Mouse (Mus musculus): ENCODE measurements around the gene Map3k11. TPM values are rescaled to one million over a fixed set of nuclear protein-coding genes. Genes with fewer than 3 reads are reported as not detected.

Gene Map3k11
- total and polyA plus RNA-seq, 3 experiments = 22.5 to 38.3 TPM; not detected in 1

DNA sequence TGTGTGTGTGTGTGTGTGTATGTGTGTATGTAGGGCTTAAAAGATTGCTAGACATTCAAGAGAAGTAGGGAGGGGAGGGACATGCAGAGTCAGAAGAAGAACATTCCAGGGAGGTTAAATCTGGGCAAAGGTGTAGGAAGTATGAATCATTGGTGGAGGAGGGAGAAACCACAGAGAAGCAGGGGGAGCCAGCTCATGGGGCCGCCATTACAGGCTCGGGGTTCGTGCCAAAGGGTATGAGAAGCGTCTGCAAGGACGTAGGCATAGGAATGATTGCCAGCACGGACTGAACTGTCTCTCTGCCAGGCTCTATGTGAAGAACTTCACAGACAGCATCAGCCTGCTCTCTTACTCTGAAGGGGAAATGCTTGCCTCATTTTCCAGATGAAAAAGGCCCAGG is 60.9 kb downstream of the Map3k11 start:
- peaks cover 0 to 4% of the 10 kb centered on the region in 2 experiments; a peak in 2 of 4 replicates for H3K4me1 ChIP-seq (ENCODE audit: control insufficient read depth in 1 of 2, insufficient read depth in 2 of 2, low read length in 2 of 2)
- no peaks in the 10 kb centered on the region for H3K36me3 ChIP-seq (ENCODE audit: control insufficient read depth in 1 of 2, insufficient read depth in 2 of 2, low read length in 2 of 2)
- no peaks in the 10 kb centered on the region for H3K9me3 ChIP-seq (replicated peaks; ENCODE audit: insufficient read depth, low read length)
- no peak for DNase-seq (ENCODE audit: low read depth, low spot score)
- no peak overlapping the region for H3K27ac ChIP-seq (ENCODE audit: control insufficient read depth, low read depth, low read length)
- H3K9ac ChIP-seq (ENCODE audit: control insufficient read depth, low read depth, low read length, poor library complexity, severe bottlenecking) = no peak overlapping the region
- H3K79me2 ChIP-seq (ENCODE audit: control insufficient read depth, insufficient read depth, low read length, poor library complexity) = no peaks in the 10 kb centered on the region
- TF ChIP-seq CHD2 (IDR thresholded peaks at IDR 0.05; ENCODE audit: low read length) = no peak
- TF ChIP-seq CHD1 (IDR thresholded peaks at IDR 0.05; ENCODE audit: low read depth, low read length) = no peak
- no peak for TF ChIP-seq ZNF384 (IDR thresholded peaks at IDR 0.05; ENCODE audit: low read depth, low read length)
- TF ChIP-seq JUND (IDR thresholded peaks at IDR 0.05; ENCODE audit: low read depth, low read length) = no peak
- no peak for TF ChIP-seq ZMIZ1 (IDR thresholded peaks at IDR 0.05; ENCODE audit: low read depth, low read length)
- no peak for TF ChIP-seq BHLHE40 (IDR thresholded peaks at IDR 0.05; ENCODE audit: borderline replicate concordance, low read depth, low read length)
- no peaks in the 10 kb centered on the region for H3K27me3 ChIP-seq (ENCODE audit: control insufficient read depth in 1 of 2, insufficient read depth in 2 of 2, low read length in 2 of 2)
- H3K4me3 ChIP-seq (ENCODE audit: control insufficient read depth in 1 of 2, insufficient read depth in 1 of 2, low read depth in 2 of 2, low read length in 2 of 2) = no peak overlapping the region

GRCm38 (mm10) chr19:5750951-5751350 is 62.4 kb downstream of the Map3k11 start:
- no peak overlapping the region for H3K27ac ChIP-seq (ENCODE audit: control insufficient read depth, low read depth, low read length)
- H3K79me2 ChIP-seq (ENCODE audit: control insufficient read depth, insufficient read depth, low read length, poor library complexity) = no peaks in the 10 kb centered on the region
- peaks cover 0 to 4% of the 10 kb centered on the region in 2 experiments; a peak in 2 of 4 replicates for H3K4me1 ChIP-seq (ENCODE audit: control insufficient read depth in 1 of 2, insufficient read depth in 2 of 2, low read length in 2 of 2)
- no peak overlapping the region for H3K4me3 ChIP-seq (ENCODE audit: control insufficient read depth in 1 of 2, insufficient read depth in 1 of 2, low read depth in 2 of 2, low read length in 2 of 2)
- H3K9me3 ChIP-seq (replicated peaks; ENCODE audit: insufficient read depth, low read length) = no peaks in the 10 kb centered on the region
- DNase-seq (ENCODE audit: low read depth, low spot score) = no peak
- no peaks in the 10 kb centered on the region for H3K36me3 ChIP-seq (ENCODE audit: control insufficient read depth in 1 of 2, insufficient read depth in 2 of 2, low read length in 2 of 2)
- no peak overlapping the region for H3K9ac ChIP-seq (ENCODE audit: control insufficient read depth, low read depth, low read length, poor library complexity, severe bottlenecking)
- TF ChIP-seq MAX (IDR thresholded peaks at IDR 0.05; ENCODE audit: low read length) = no peak
- no peak for TF ChIP-seq USF2 (IDR thresholded peaks at IDR 0.05; ENCODE audit: borderline replicate concordance in 1 of 2, insufficient read depth in 1 of 2, low read depth in 1 of 2, low read length in 2 of 2)
- TF ChIP-seq MAFK (IDR thresholded peaks at IDR 0.05; ENCODE audit: borderline replicate concordance, low read depth, low read length) = no peak
- no peak for TF ChIP-seq CHD1 (IDR thresholded peaks at IDR 0.05; ENCODE audit: low read depth, low read length)
- no peaks in the 10 kb centered on the region for H3K27me3 ChIP-seq (ENCODE audit: control insufficient read depth in 1 of 2, insufficient read depth in 2 of 2, low read length in 2 of 2)

DNA sequence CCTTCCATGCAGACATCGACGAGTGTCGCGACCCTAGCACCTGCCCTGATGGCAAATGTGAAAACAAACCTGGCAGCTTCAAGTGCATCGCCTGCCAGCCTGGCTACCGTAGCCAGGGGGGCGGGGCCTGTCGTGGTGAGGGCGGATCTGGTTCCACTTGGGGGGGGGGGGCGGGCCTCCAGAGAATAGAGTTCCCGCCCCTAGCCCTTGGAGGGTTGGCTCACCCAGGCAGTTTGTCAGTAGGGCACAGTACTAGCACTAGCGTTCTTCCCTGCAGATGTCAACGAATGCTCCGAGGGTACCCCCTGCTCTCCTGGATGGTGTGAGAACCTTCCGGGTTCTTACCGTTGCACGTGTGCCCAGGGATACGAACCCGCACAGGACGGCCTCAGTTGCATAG is 63.2 kb downstream of the Map3k11 start:
- no peak for DNase-seq (ENCODE audit: low read depth, low spot score)
- Histone ChIP-seq H3K27me3 (ENCODE audit: control insufficient read depth in 1 of 2, insufficient read depth in 2 of 2, low read length in 2 of 2) (no peaks in the 10 kb centered on the region), H3K9ac (ENCODE audit: control insufficient read depth, low read depth, low read length, poor library complexity, severe bottlenecking) (no peak overlapping the region), H3K9me3 (replicated peaks; ENCODE audit: insufficient read depth, low read length) (no peaks in the 10 kb centered on the region), H3K4me3 (ENCODE audit: control insufficient read depth in 1 of 2, insufficient read depth in 1 of 2, low read depth in 2 of 2, low read length in 2 of 2) (no peak overlapping the region), H3K36me3 (ENCODE audit: control insufficient read depth in 1 of 2, insufficient read depth in 2 of 2, low read length in 2 of 2) (no peaks in the 10 kb centered on the region), H3K27ac (ENCODE audit: control insufficient read depth, low read depth, low read length) (no peak overlapping the region), H3K4me1 (ENCODE audit: control insufficient read depth in 1 of 2, insufficient read depth in 2 of 2, low read length in 2 of 2) (no peaks in the 10 kb centered on the region), H3K79me2 (ENCODE audit: control insufficient read depth, insufficient read depth, low read length, poor library complexity) (no peaks in the 10 kb centered on the region)
- TF ChIP-seq MAX (IDR thresholded peaks at IDR 0.05; ENCODE audit: low read length) (no peak), USF1 (IDR thresholded peaks at IDR 0.05; ENCODE audit: low read depth, low read length) (no peak), ZC3H11A (IDR thresholded peaks at IDR 0.05; ENCODE audit: low read depth, low read length) (no peak), ZMIZ1 (IDR thresholded peaks at IDR 0.05; ENCODE audit: low read depth, low read length) (no peak), MAFK (IDR thresholded peaks at IDR 0.05; ENCODE audit: borderline replicate concordance, low read depth, low read length) (no peak), KAT2A (conservative IDR thresholded peaks at IDR 0.05; ENCODE audit: low read depth, low read length) (no peak), CTCF (IDR thresholded peaks at IDR 0.05 in 2 of 3, conservative IDR thresholded peaks at IDR 0.05 in 1 of 3; ENCODE audit: control insufficient read depth in 1 of 3, insufficient read depth in 1 of 3, low read depth in 2 of 3, low read length in 3 of 3, poor library complexity in 1 of 3, severe bottlenecking in 1 of 3) (no peak), SIN3A (IDR thresholded peaks at IDR 0.05; ENCODE audit: low read length) (no peak), MEF2A (IDR thresholded peaks at IDR 0.05; ENCODE audit: extremely low read depth, insufficient replicate concordance, low read depth, low read length, poor library complexity, severe bottlenecking) (no peak), NRF1 (IDR thresholded peaks at IDR 0.05; ENCODE audit: insufficient read depth, low read depth, low read length, poor library complexity, severe bottlenecking) (no peak), GATA1 (IDR thresholded peaks at IDR 0.05; ENCODE audit: low read depth, low read length) (no peak), ETS1 (IDR thresholded peaks at IDR 0.05; ENCODE audit: low read depth, low read length) (no peak), HCFC1 (IDR thresholded peaks at IDR 0.05; ENCODE audit: low read depth, low read length) (no peak), ELF1 (IDR thresholded peaks at IDR 0.05; ENCODE audit: low read depth, low read length) (no peak), BHLHE40 (IDR thresholded peaks at IDR 0.05; ENCODE audit: borderline replicate concordance, low read depth, low read length) (no peak), SMC3 (IDR thresholded peaks at IDR 0.05; ENCODE audit: low read depth, low read length) (no peak)
